Mouse (Mus musculus) cerebellum, adult 2 months (tissue): ENCODE measurements at regions not wholly inside any gene's neighbourhood (a gene's known extent, or its start where the extent isn't known, plus 50 kb on each side); places are given as distances from the start of the nearest gene placed in this dataset.

Source experiments
- CTCF ChIP-seq: fragments of 200-500 bp; IDR thresholded peaks from 2 replicates; pipeline ENCODE4 v1.5.1; 2011; ENCODE audit warnings: low read depth, mild to moderate bottlenecking, control low read depth, low read length, moderate library complexity, borderline replicate concordance; ENCODE audit not compliant: insufficient read depth
- POLR2A ChIP-seq: fragments of 200-500 bp; IDR thresholded peaks from 2 replicates; pipeline ENCODE4 v1.6.1; 2011; ENCODE audit warnings: low read length, control low read depth, borderline replicate concordance; ENCODE audit not compliant: insufficient read depth

GRCm38 (mm10) chr8:126525575-126525974 is 50.7 kb upstream of the Tarbp1 start:
- TF ChIP-seq CTCF: no peak
- TF ChIP-seq POLR2A: no peak
